Mouse (Mus musculus): ENCODE data around the gene Zmat5.

The Zmat5 gene

DNA sequence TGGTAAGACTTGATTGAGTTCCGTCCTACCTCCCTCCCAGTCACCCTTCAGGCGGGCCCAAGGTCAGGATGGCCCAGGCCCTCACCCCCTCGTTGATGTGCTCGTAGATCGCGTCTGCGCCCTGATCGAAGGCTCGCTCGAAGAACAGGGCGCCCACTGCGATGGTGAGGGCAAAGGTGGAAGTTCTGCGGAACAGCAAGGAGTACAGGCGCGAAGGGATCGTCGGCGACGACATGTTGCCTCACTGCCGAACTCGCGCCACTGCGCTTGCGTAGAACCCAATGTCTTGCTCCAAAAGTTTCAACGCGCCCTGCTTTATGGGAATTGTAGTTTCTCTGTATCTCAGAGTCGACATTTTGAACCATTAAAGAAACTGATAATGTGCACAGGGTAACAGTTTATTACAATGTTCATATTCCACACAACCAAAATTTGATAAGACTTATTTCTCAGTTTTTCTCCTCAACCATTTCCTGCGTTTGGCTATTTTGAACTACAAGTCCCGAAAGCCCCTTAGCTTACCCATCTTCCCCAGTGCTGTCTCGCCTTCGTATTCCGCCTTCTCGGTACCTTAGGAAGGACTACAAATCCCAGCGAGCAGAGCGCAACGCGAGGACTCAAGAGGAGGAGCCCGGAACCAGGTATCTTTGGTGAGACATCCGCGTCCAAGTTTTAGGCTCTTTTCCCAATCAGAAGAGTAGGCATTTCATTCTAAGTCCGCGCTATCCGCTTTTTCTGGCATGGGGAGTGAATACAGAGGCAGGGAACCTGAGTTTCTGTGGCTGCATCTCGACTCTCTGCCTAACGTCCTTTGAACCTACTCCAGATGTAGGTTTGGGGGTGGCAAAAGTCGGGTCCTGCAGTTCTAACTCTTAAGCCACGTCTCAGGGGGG is at the start of gene Zmat5, which contains the start of gene Uqcr10:
TSS of gene Zmat5 (plus strand) at position 607 of the 893 bp plus-strand sequence.
TSS of gene Uqcr10 (minus strand) at position 271 of the 893 bp plus-strand sequence.
- DNase-seq: peak; percentile 88

DNA sequence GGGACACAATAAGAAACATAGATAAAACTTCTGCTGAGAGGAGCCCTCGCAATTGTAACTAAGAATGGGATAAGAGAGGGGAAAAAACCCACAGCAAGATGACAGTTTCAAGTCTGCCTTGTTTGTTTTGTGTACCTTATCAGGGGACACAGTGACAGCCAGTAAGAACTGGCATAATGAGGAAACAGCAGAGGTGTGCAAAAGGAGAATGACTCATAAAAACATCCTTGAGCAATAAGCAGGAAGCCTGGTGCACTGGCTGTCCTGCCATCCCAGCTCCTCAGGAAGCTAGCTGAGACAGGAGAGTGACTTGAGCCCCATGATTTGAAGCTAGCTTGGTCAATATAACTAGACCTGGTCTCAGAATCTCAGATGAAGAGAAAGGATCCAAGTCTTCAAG is 44.7 kb upstream of the Zmat5 start:
- DNase-seq: no peak

DNA sequence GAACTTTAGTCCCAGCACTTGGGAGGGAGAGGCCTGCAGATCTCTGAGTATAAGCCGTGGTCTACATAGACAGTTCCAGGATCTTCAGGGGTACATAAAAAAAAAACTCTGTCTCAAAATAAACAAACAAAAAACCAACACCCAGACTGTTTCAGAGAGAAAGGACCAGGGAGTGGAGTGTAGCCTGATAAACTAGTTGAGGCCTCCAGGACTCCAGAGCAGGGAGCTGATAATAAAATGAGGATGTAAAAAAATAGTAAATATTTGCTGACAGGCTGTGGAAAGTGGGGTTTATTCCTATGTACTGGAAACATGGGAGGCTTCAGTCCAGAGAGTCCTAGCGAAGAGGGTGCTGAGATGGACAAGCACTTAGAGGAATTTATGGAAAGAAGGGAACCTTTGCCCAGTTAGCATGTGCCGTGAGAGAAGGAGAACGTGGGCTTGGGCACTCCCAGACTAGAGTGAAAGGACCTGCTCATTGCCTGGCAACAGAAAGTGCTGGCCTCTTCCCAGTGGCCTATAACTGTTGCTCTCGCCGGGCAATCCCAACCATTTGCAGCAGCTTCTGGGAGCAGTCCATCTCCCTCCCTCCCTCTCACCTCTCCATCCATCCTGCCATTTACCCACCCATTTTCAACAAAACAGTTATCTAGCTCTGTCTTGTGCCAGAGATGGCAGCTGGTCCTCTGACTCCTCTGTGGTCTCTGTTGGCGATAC is 44.0 kb upstream of the Zmat5 start:
- DNase-seq: no peak

DNA sequence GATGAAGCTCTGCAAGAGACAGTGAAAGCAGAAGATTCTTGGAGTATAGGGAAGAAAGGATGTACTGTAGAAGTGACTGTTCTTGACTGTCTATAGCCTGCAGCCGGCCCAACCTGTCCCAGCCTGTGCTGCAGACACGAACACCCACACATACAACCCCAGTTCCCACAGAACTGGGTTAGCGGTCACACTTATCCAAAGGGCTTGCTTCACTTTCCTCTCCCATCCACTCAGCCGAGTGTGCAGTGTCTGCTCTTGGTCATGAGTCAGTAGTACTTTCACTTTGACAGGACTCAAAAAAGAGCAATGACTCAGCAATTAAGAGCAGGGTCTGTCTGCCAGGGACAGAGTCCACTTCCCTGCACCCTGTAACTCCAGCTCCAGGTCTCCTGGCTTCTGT is 43.2 kb upstream of the Zmat5 start:
- DNase-seq: no peak

- DNase-seq: no peak
Measured at GRCm38 (mm10) chr11:4661871-4662495, 42.5 kb upstream of the Zmat5 start.

GRCm38 (mm10) chr11:4662496-4662878 is 42.0 kb upstream of the Zmat5 start:
- no peak for DNase-seq

- no peak for DNase-seq
Measured at GRCm38 (mm10) chr11:4671736-4672135, 32.7 kb upstream of the Zmat5 start.

DNA sequence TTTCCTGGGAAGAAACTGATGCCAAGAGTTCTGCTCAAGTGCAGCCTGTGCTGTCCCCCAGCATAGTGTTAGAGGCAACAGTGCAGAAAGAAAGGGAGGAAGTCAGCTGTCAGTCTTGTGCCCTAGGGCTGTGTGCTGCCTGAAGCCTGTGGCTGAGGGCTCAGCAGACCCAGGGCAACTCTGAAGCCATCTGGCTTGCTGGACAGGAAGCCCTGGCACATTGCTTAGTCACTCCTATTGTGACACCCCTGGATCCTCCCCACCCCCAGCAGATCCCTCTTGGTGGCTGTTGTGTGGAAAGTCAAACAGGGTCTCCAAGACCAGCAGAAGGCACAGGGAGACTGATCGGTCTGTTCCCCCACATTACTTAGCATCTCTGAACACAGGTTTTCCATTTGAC is 29.9 kb upstream of the Zmat5 start:
- DNase-seq: no peak

GRCm38 (mm10) chr11:4675126-4675562 is 29.3 kb upstream of the Zmat5 start:
- no peak for DNase-seq

- no peak for DNase-seq
Measured at GRCm38 (mm10) chr11:4675693-4676092, 28.8 kb upstream of the Zmat5 start.

DNA sequence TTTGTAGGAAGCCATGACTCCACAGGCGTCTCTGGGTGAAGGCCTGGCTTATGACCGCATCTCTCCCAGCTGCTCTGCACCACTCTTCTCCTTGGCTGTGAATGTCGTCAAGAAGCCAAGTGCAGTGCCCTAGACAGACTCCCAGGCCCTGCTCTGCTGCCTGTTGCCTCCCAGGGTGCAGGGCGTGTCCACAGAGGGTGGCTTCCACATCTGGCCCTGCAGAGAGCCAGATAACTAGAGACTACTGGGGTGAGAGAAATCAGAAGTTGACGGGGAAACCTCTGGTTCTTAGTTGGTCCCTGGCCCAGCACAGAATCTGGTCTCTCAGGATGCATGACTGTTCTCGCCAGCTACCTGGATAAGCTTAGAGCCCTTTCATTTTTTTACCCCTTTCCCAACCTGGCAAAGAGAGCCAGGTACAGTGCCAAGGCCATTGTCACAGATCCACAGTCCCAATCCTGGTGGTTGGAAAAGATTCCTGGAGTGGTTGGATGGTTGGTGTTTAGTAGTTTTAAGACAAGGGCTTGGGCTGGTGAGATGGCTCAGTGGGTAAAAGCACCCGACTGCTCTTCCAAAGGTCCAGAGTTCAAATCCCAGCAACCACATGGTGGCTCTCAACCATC is 27.1 kb upstream of the Zmat5 start:
- no peak for DNase-seq

GRCm38 (mm10) chr11:4678700-4679440 is 25.6 kb upstream of the Zmat5 start:
- DNase-seq: peak; percentile 63

DNA sequence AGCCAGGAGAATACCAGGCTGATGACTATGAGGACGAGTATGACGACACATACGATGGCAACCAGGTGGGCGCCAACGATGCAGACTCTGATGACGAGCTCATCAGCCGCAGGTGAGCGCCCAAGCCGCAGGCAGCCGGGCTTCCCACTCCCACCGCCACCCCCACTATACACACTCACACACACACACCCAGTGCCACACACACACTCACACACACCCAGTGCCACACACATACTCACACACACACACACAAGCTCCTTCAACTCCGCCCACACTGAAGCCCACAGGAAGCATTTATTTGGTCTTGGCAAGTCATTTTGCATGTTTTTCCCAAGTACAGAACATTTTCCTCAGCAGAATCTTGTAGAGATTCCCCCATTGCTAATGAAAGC is 25.0 kb upstream of the Zmat5 start:
- DNase-seq: peak; percentile 49

GRCm38 (mm10) chr11:4680126-4680525 is 24.4 kb upstream of the Zmat5 start:
- DNase-seq: no peak

DNA sequence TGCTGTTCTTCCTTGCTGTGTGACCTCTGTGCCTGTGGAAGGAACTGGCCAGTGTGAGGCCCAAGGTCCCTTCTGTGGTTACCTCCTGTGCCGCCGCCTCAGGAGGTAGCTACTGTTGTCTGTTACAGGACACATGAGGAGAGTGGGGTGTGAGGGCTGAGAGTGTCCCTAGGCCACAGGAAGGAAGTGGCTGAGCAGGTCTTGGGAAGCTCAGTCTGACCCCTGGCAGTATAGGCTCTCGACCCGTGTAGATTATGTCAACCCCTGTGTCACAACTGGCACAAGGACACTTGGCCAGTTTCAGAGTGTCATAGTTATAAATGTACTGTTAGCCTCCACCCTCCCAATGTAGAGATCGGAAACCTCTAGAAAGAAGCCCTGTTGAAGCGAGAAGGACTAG is 21.0 kb upstream of the Zmat5 start:
- DNase-seq: no peak

DNA sequence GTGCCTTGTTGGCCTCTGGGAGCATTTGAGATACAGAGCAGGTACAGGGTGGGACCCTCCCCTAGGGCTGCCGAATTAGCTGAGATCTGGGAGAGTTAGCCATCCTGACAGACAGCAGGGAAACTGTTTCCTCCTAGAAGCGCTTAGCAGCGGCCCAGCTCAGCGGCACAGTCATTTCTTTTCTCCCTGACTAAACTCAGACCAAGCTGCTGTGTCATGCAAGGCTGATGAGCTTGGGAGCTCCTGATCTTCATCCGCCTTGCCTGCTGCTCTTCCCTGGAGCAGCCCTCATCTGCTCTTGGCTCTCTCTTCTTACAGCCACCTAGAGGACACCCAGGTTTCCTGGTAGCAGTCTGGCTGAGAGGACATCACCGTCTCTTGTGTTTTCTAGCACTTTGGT is 20.3 kb upstream of the Zmat5 start:
- DNase-seq: no peak

GRCm38 (mm10) chr11:4685071-4685470 is 19.4 kb upstream of the Zmat5 start:
- DNase-seq: no peak

- DNase-seq: no peak
Measured at GRCm38 (mm10) chr11:4685510-4685909, 19.0 kb upstream of the Zmat5 start.

DNA sequence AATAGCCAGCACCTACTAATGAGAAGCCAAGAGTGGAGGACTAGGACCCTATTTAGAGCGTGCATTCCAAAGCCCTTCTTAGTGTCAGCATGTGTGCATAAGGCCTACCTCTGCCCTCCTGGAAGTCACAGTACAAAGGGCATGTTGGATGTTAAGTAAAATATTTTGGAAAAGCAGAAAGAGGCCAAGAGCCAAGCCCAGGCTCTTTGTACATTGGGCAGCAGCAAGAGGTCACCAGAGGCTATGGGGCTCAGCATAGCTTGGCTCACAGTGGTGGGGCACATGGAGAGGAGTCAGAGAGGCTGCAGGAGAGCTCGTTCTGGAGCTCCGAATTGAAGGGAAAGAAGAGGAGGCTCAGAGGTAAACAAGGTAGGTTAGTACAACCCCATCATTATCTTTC is 17.5 kb upstream of the Zmat5 start:
- DNase-seq: no peak

GRCm38 (mm10) chr11:4687874-4688273 is 16.6 kb upstream of the Zmat5 start:
- DNase-seq: no peak

GRCm38 (mm10) chr11:4688632-4689380 is 15.7 kb upstream of the Zmat5 start:
- no peak for DNase-seq

DNA sequence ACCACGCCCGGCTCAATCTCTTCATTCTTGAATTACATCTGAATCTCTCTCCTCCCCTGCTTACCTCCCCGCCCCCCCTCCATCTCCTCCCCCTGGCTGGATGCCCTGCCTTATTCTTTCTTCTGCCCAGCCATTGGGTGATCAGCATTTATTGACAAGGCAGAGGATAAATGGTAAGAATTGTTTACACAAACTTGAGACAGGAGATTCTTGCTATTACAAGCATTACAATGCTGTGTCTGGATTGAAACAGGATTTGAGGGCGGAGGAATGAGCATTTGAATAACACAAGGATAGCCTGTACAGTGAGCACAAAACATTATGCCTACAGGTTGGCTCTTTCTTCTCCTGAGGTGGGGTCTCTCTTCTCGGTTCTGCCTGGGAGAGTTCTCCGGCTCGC is 14.1 kb upstream of the Zmat5 start:
- DNase-seq: no peak
